Mouse (Mus musculus) thymus, adult 2 months (tissue): ENCODE data around the gene Abl1.

ENCODE experiments used
- CTCF ChIP-seq: fragments of 200-500 bp; IDR thresholded peaks from 2 replicates; pipeline ENCODE4 v1.5.1; 2012; ENCODE audit warnings: mild to moderate bottlenecking, control low read depth, low read length, moderate library complexity, borderline replicate concordance; ENCODE audit not compliant: control insufficient read depth, poor library complexity, insufficient read depth; ENCODE audit errors: extremely low read depth
- POLR2A ChIP-seq: fragments of 200-500 bp; IDR thresholded peaks from 2 replicates; pipeline ENCODE4 v1.6.1; 2012; ENCODE audit warnings: mild to moderate bottlenecking, low read length, control low read depth, moderate library complexity; ENCODE audit not compliant: control insufficient read depth, poor library complexity, insufficient read depth; ENCODE audit errors: extremely low read depth

DNA sequence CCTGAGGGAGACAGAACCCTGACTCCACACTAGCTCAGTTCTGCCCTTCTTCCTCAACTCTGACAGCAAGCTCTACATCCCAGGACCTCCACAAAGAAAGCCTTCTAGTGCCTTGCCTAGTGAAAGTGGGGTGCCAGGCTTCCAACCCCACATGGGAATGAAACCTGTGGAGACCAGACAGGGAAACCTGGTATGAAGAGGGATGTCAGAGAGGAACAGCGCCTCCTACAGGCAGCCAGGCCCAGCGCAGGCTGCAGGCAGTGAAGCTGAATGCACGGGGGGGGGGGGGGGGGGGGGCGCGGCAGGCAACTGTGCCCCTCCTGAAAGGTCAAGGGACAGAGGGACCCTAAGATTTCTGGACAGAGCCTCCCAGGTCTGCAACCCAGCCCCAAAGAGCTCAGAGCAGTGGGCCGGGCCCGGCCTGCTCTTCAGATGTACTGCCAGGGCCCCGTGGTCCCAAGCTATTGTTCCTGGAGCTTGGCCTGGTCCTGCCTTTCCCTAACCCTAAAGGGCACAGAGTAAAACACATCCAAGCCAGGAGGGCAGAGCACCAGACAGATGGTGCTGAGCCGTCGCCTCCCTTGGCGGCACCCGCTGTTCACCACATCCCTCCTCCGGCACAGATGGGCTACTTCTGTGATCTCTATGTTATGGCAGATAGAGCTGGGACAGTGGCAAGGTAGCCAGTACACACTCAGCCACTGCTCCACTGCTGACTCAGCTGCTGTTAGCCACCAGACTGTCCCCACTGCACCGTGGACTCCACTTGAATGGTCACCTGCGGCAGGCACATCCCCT is 136.0 kb downstream of the Abl1 start:
- TF ChIP-seq POLR2A (no peak), CTCF (0 out of 2 replicates have a peak, but pooled peaks have one; percentile 58)
